Mouse (Mus musculus): Measurements from ENCODE around the gene St6gal1.
"Not testable (repeated sequence)": the region's sequence is repeated elsewhere in the genome, so short reads cannot be mapped to it uniquely, and the experiment has no call there.

Gene St6gal1

DNA sequence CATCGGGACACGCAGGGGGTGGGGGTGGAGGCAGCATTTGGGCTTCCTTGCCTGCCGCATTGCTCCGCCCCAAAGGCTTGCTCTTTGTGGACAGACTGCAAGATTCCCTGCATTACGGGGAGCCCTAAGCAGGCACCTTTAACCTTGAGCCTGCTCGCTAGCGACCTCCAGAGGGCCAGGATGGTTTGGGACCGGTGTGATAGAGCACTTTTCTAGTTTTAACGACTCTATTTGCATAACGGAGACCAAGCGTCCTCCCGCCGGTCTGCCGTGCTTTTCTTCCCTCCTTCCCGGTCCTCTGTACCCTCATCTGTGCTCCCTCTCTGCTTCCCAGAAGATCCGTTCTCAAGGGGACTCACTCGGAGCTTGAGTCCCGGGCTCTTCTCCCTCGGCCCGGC, at the start of gene St6gal1:
Gene St6gal1 (plus strand): TSS at position 70 of the 398 bp plus-strand sequence.
- peak; percentile 73 to 80 for DNase-seq (ENCODE audit: low spot score in 2 of 2)

DNA sequence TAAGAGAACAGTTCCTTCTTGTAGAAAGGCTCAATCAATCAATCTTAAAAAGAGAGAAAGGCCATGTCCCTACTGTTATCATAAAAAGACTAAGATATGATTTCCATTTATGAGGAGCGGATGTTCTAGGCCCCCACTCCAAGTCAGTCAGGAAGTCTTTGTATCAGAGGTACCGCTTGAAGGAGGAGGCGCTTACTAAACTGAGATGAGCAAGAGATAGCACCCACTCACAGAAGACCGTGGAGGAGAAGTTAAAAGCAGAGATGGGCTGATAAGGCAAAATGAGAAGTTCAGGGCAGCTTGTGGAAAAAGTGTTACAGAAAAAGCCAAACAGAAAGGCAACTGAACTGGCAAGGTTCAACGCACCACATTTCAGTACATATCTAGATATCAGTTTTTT, 49.7 kb upstream of the St6gal1 start:
- DNase-seq (ENCODE audit: low spot score in 2 of 2): no peak

- DNase-seq (ENCODE audit: low spot score in 2 of 2): no peak
Observed at GRCm38 (mm10) chr16:23175956-23176355, 48.6 kb upstream of the St6gal1 start.

DNA sequence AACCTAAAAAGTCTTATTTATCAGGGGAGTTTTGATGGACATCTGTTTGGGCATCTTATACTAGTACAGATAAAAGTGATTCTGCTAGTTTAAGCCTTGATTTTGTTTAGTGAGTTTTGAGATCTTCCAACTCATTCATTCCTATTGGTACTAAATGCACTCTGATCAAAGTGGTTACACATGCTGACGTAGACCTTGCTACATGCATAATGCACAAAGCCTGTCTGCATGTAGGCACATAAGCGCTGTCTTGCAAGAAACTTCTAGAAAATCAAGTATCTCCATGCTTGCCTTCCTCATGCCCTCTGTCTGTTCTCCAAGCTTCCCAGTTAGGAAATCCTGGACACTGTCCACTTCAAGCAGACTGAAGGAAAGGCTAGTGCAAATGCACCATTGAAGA, 46.7 kb upstream of the St6gal1 start:
- DNase-seq (ENCODE audit: low spot score in 2 of 2): no peak

GRCm38 (mm10) chr16:23178796-23179195, 45.7 kb upstream of the St6gal1 start:
- DNase-seq (ENCODE audit: low spot score in 2 of 2): no peak

GRCm38 (mm10) chr16:23179436-23179835, 45.1 kb upstream of the St6gal1 start:
- DNase-seq (ENCODE audit: low spot score in 2 of 2): not testable (repeated sequence)

DNA sequence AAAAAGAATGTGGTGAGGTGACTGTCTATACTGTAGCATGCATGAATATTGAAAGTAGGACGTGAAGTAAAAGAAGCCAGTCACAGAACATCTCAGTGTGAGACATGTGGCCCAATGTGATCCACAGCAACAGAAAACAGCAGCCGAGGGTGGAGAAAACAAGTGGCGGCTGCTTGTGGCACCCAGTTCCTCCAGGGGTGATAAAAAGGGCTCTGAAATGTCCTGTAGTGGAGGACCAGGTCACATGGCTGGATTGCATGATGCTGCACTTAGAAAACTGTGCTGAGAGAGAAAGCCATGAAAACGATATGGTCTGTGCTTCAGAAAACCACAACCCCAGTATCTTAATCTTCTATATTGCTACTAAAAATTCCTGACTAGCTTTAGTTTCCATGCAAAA, 43.5 kb upstream of the St6gal1 start:
- no peak for DNase-seq (ENCODE audit: low spot score in 2 of 2)

- no peak for DNase-seq (ENCODE audit: low spot score in 2 of 2)
Observed at GRCm38 (mm10) chr16:23181487-23181886, 43.1 kb upstream of the St6gal1 start.

- DNase-seq (ENCODE audit: low spot score in 2 of 2): no peak
Observed at GRCm38 (mm10) chr16:23181942-23182597, 42.5 kb upstream of the St6gal1 start.

GRCm38 (mm10) chr16:23185824-23186223, 38.7 kb upstream of the St6gal1 start:
- no peak for DNase-seq (ENCODE audit: low spot score in 2 of 2)

GRCm38 (mm10) chr16:23186418-23186817, 38.1 kb upstream of the St6gal1 start:
- DNase-seq (ENCODE audit: low spot score in 2 of 2): no peak

- DNase-seq (ENCODE audit: low spot score in 2 of 2): no peak
Observed at GRCm38 (mm10) chr16:23187983-23188382, 36.6 kb upstream of the St6gal1 start.

- no peak for DNase-seq (ENCODE audit: low spot score in 2 of 2)
Observed at GRCm38 (mm10) chr16:23189612-23190011, 34.9 kb upstream of the St6gal1 start.

DNA sequence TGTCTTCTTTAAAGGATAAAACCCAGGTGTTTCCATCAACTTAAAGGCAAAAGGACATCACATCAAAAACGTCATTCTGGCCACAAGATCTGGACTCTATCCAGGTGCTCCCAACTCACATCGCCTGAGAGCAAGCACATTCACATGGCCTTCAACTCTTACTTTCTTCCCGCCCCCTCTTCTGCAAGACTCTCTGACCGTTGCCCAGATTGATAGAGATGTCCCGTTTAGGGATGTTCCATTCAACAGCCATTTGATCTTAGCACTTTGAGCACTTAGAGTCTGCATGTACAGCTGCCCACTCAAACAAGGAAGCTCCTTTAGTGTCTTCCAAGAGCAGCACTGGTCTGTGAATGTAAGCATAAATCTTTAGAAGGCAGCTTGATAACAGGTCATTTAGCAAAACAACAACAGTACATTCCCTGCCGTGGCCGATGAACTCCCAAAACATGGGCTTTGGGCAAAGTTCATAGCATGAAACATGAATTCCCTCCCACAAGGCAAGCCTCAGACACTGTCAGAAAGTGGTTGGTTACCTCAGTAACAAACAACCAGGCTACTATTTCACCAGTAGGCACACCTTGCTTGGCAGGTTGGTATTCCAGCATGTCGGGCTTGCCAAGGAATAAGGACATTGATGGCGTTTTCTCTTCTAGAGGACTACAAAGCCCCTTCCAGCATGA, 32.8 kb upstream of the St6gal1 start:
- DNase-seq (ENCODE audit: low spot score in 2 of 2): no peak

GRCm38 (mm10) chr16:23195618-23196017, 28.9 kb upstream of the St6gal1 start:
- no peak for DNase-seq (ENCODE audit: low spot score in 2 of 2)

DNA sequence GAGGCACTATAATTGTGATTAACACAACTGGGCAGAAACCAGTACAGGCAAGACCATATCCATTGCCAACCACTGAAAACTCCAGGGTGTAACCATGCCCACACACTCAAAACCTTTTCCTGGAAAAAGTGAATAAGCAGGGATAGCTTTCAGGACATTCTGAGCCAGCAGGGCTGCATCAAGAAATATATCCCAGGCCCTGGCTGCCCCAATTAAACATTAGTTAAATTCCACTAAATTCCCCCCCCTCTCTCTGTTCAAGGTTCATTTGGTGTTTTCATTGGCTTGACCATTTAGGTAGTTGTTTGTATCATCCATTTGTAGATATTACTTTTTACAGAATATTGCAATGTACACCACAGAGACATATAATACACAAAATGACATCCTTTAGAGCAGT, 28.2 kb upstream of the St6gal1 start:
- DNase-seq (ENCODE audit: low spot score in 2 of 2): no peak

- DNase-seq (ENCODE audit: low spot score in 2 of 2): no peak
Observed at GRCm38 (mm10) chr16:23196791-23197190, 27.7 kb upstream of the St6gal1 start.

DNA sequence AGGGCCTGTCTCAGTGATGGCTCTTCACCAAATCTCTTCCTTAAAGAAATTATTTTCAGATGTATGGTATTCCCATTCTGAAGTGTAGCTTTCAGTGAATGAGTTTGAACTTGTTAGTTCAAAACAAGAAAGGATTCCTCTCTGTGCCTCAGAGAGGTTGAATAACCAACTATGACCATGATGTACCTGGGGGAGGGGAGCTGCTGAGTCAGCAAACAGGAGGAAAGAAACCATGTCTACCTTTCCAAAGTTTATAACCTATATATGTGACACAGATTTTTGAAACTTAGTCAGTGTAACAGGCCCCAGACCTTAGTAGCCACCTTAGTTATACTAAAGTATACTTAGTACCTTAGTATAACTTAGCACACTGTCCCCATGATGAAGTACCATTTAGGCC, 23.0 kb upstream of the St6gal1 start:
- no peak for DNase-seq (ENCODE audit: low spot score in 2 of 2)

DNA sequence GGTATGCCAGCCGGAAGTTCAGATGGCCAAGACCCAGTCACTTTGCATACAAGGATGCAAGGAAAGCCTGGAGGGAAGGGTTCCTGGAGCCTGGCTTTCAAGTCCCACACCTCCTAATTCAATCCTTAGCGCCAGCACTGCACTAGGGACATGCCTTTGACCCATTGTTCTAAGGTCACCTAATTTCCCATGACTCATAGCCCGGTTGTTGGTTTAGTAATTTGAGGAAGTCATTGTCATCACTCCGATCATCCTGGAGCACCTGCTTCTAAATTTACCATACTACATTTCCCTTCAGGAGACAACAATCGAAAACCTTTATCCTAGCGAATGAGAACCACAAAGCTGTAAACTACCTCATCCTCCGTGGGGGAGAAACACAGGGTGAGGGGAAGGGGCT, 10.2 kb upstream of the St6gal1 start:
- DNase-seq (ENCODE audit: low spot score in 2 of 2): no peak

DNA sequence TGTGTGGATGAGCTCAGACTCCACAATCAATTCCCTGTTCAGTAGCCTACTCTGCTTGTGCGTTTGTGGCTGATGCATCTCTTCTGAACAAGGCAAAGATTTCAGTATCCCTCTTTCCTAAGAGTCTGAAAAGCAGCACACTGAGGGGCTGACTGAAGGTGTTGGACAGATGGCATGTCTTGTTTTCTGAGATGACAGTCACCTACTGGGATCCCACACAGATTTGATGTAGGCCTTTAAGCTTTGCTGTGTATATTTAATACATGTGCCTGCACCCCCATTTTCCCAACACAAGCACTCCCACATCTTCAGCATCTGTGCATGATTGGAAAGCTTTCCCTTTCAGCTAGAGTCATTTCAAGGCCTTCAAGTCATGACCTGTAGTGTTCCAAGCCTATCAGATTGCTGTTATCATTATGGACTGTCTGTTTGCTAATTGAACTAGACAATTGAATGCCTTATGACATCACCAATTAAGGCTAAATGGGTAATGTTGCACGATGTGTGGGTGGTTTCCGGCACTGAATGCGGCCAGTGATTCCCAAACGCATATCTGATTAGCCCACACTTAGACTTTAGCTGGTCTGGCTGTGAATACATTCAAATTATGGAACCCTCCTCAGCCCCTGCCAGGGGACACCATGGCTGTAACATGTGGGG, 9.2 kb upstream of the St6gal1 start:
- DNase-seq (ENCODE audit: low spot score in 2 of 2): peak; percentile 12 to 17

- DNase-seq (ENCODE audit: low spot score in 2 of 2): no peak
Observed at GRCm38 (mm10) chr16:23216366-23216765, 8.2 kb upstream of the St6gal1 start.

DNA sequence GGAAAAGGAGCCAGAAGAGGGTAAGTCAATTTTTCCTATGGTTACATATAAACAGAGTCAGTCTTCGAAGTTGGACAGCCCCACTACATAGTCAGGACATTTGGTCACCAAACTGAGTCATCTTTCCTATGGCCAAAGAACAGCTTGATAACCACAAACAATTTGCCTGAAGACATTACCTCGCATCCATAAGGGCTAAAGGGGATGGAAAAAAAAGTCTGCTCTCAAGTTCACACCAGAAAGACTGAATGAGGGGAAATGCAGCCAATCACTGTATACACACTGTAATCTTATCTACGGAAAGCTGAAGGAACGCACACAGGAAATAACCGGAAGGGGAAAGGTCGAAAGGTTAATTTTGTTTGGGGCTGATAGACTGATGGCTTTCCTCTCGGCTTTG, 6.2 kb upstream of the St6gal1 start:
- DNase-seq (ENCODE audit: low spot score in 2 of 2): no peak
